Mouse (Mus musculus): ENCODE measurements around the gene Zfp804b.

- TF ChIP-seq POLR2A (IDR thresholded peaks at IDR 0.05; ENCODE audit: borderline replicate concordance, extremely low read depth, low read depth, low read length) (no peak), CTCF (IDR thresholded peaks at IDR 0.05; ENCODE audit: insufficient read depth, low read length) (no peak)
These were observed at the start of gene Zfp804b for GRCm38 (mm10) chr5:7344145-7345010.
